8 mouse cellular contexts compared by ENCODE assay signal in genomic region chr1:83076190-83076917, GRCm38 (mm10). TPM values are rescaled to one million over a fixed set of nuclear protein-coding genes. Genes with fewer than 3 reads are reported as not detected.
A peak's percentile ranks its signal among the peaks of the same experiment; 100 is the strongest.
DNase-seq lines count a peak whose midpoint lies in the region; ATAC-seq and TF ChIP-seq lines count a peak whose summit lies in the region.

No protein-coding gene starts in this region.

- H3K27ac ChIP-seq in forebrain, embryonic 13.5 days, result no peak overlapping the region
- H3K27ac ChIP-seq in intestine, postnatal 0 days (ENCODE audit: low read depth, low read length), result no peak overlapping the region
- no peak overlapping the region for H3K27ac ChIP-seq in liver, adult 2 months (replicated peaks; ENCODE audit: insufficient read depth, low read depth, low read length)
- H3K27ac ChIP-seq in neural tube, embryonic 13.5 days (replicated peaks), result no peak overlapping the region

- peak; percentile 94 for ATAC-seq in forebrain, embryonic 13.5 days
- ATAC-seq in intestine, postnatal 0 days, result peak; percentile 49
- peak; percentile 65; the same call in 1 of the 2 replicates for ATAC-seq in neural tube, embryonic 13.5 days (ENCODE audit: low read depth)

- H3K9ac ChIP-seq in forebrain, embryonic 13.5 days, result no peak overlapping the region
- H3K9ac ChIP-seq in intestine, postnatal 0 days (ENCODE audit: low read depth, low read length), result no peak overlapping the region
- no peak overlapping the region for H3K9ac ChIP-seq in liver, adult 2 months (ENCODE audit: low read depth, low read length)
- no peak overlapping the region for H3K9ac ChIP-seq in neural tube, embryonic 13.5 days

- 44% methylated on average over 11 of the region's 11 CpGs for WGBS in forebrain, embryonic 13.5 days
- 52% methylated on average over 11 of the region's 11 CpGs for WGBS in intestine, postnatal 0 days
- WGBS in liver, adult 2 months, result 46% methylated on average over 11 of the region's 11 CpGs
- 50% methylated on average over 11 of the region's 11 CpGs for WGBS in neural tube, embryonic 13.5 days

- peaks cover 5% of the 10 kb centered on the region; the same call in 1 of the 2 replicates for H3K4me1 ChIP-seq in forebrain, embryonic 13.5 days
- no peaks in the 10 kb centered on the region for H3K4me1 ChIP-seq in intestine, postnatal 0 days (replicated peaks; ENCODE audit: control insufficient read depth, insufficient read depth, low read length)
- no peaks in the 10 kb centered on the region for H3K4me1 ChIP-seq in liver, adult 2 months (ENCODE audit: control insufficient read depth, insufficient read depth, low read length)
- peaks cover 5% of the 10 kb centered on the region; the same call in 1 of the 2 replicates for H3K4me1 ChIP-seq in neural tube, embryonic 13.5 days (replicated peaks)

- H3K27me3 ChIP-seq in forebrain, embryonic 13.5 days, result no peaks in the 10 kb centered on the region
- no peaks in the 10 kb centered on the region for H3K27me3 ChIP-seq in intestine, postnatal 0 days (replicated peaks; ENCODE audit: control insufficient read depth, insufficient read depth, low read length)
- no peaks in the 10 kb centered on the region for H3K27me3 ChIP-seq in liver, adult 2 months (ENCODE audit: control insufficient read depth, insufficient read depth, low read length)
- H3K27me3 ChIP-seq in neural tube, embryonic 13.5 days, result no peaks in the 10 kb centered on the region

- peak overlapping the region; percentile 47 for H3K4me2 ChIP-seq in forebrain, embryonic 13.5 days
- peak overlapping the region; percentile 39 for H3K4me2 ChIP-seq in intestine, postnatal 0 days (replicated peaks; ENCODE audit: low read depth)
- peak overlapping the region; percentile 52 for H3K4me2 ChIP-seq in neural tube, embryonic 13.5 days

- H3K4me3 ChIP-seq in forebrain, embryonic 13.5 days, result peak overlapping the region; percentile 27
- H3K4me3 ChIP-seq in intestine, postnatal 0 days (ENCODE audit: low read depth, low read length), result no peak overlapping the region
- H3K4me3 ChIP-seq in liver, adult 2 months (ENCODE audit: insufficient read depth, low read depth, low read length), result no peak overlapping the region
- H3K4me3 ChIP-seq in neural tube, embryonic 13.5 days, result peak overlapping the region; percentile 16; the same call in 1 of the 2 replicates

- H3K79me2 ChIP-seq in liver, adult 2 months (ENCODE audit: control insufficient read depth, insufficient read depth, low read length), result no peaks in the 10 kb centered on the region

- no peaks in the 10 kb centered on the region for H3K9me3 ChIP-seq in forebrain, embryonic 13.5 days (replicated peaks)
- no peaks in the 10 kb centered on the region for H3K9me3 ChIP-seq in intestine, postnatal 0 days (ENCODE audit: control insufficient read depth)
- no peaks in the 10 kb centered on the region for H3K9me3 ChIP-seq in neural tube, embryonic 13.5 days

- no peak for TF ChIP-seq POLR2A in liver, adult 2 months (IDR thresholded peaks at IDR 0.05; ENCODE audit: extremely low read depth, insufficient read depth, low read length)

- peak; percentile 8 to 37 for DNase-seq in left cerebral cortex, adult 18-20 months (ENCODE audit: low spot score in 2 of 2)
- no peak for DNase-seq in left cerebral cortex, adult 11 months (ENCODE audit: low spot score)
- peak; percentile 80 for DNase-seq in ZHBTc4 (ENCODE audit: low read depth, low spot score)
- DNase-seq in liver, adult 2 months (ENCODE audit: extremely low read depth, low read depth, low spot score), result peak; percentile 7
- no peak for DNase-seq in urinary bladder, adult 18-20 months (ENCODE audit: low spot score in 2 of 2)

- no peaks in the 10 kb centered on the region for H3K36me3 ChIP-seq in forebrain, embryonic 13.5 days (ENCODE audit: poor library complexity, severe bottlenecking)
- H3K36me3 ChIP-seq in intestine, postnatal 0 days (ENCODE audit: control insufficient read depth, insufficient read depth), result no peaks in the 10 kb centered on the region
- H3K36me3 ChIP-seq in liver, adult 2 months (ENCODE audit: control insufficient read depth, insufficient read depth, low read length), result no peaks in the 10 kb centered on the region
- H3K36me3 ChIP-seq in neural tube, embryonic 13.5 days, result no peaks in the 10 kb centered on the region

- TF ChIP-seq CTCF in intestine, postnatal 0 days (IDR thresholded peaks at IDR 0.05; ENCODE audit: low read depth), result peak; percentile 92
- TF ChIP-seq CTCF in liver, adult 2 months (IDR thresholded peaks at IDR 0.05; ENCODE audit: low read depth, low read length), result peak; percentile 42

RNA-seq across cellular contexts. Expression of gene Krtap28-13, which starts 15.6 kb away (rescaled TPM):
- not detected for total RNA-seq in left cerebral cortex, adult 18-20 months (2021)
- not detected in 2 replicates for polyA plus RNA-seq in forebrain, embryonic 13.5 days (2015; fragmentation: Nextera tagmentation; extraction: Ambion mirVana)
- 0.12 TPM in 1 of 2 replicates, not detected in the other for polyA plus RNA-seq in intestine, postnatal 0 days (2015; fragmentation: Nextera tagmentation; extraction: Ambion mirVana)
- not detected in 2 replicates for total RNA-seq in liver, adult 2 months (2014; rRNA removed)
- not detected in 2 replicates for polyA plus RNA-seq in liver, adult 2 months (2012; rRNA removed)
- not detected in 2 replicates for polyA plus RNA-seq in neural tube, embryonic 13.5 days (2015; fragmentation: Nextera tagmentation; extraction: Ambion mirVana)

RNA-seq across cellular contexts. Expression of gene A030005K14Rik, which starts 17.2 kb away (rescaled TPM):
- not detected for total RNA-seq in left cerebral cortex, adult 18-20 months (2021)
- not detected in 2 replicates for polyA plus RNA-seq in forebrain, embryonic 13.5 days (2015; fragmentation: Nextera tagmentation; extraction: Ambion mirVana)
- polyA plus RNA-seq in intestine, postnatal 0 days (2015; fragmentation: Nextera tagmentation; extraction: Ambion mirVana), result not detected in 2 replicates
- total RNA-seq in liver, adult 2 months (2014; rRNA removed), result not detected in 2 replicates
- polyA plus RNA-seq in liver, adult 2 months (2012; rRNA removed), result not detected in 2 replicates
- polyA plus RNA-seq in neural tube, embryonic 13.5 days (2015; fragmentation: Nextera tagmentation; extraction: Ambion mirVana), result not detected in 2 replicates

RNA-seq across cellular contexts. Expression of gene Gm47969, which starts 31.6 kb away (rescaled TPM):
- total RNA-seq in left cerebral cortex, adult 18-20 months (2021), result not detected
- polyA plus RNA-seq in forebrain, embryonic 13.5 days (2015; fragmentation: Nextera tagmentation; extraction: Ambion mirVana), result not detected in 2 replicates
- not detected in 2 replicates for polyA plus RNA-seq in intestine, postnatal 0 days (2015; fragmentation: Nextera tagmentation; extraction: Ambion mirVana)
- total RNA-seq in liver, adult 2 months (2014; rRNA removed), result not detected in 2 replicates
- not detected in 2 replicates for polyA plus RNA-seq in liver, adult 2 months (2012; rRNA removed)
- polyA plus RNA-seq in neural tube, embryonic 13.5 days (2015; fragmentation: Nextera tagmentation; extraction: Ambion mirVana), result not detected in 2 replicates

RNA-seq across cellular contexts. Expression of gene Krtap28-10, which starts 34.1 kb away (rescaled TPM):
- not detected for total RNA-seq in left cerebral cortex, adult 18-20 months (2021)
- not detected in 2 replicates for polyA plus RNA-seq in forebrain, embryonic 13.5 days (2015; fragmentation: Nextera tagmentation; extraction: Ambion mirVana)
- not detected in 2 replicates for polyA plus RNA-seq in intestine, postnatal 0 days (2015; fragmentation: Nextera tagmentation; extraction: Ambion mirVana)
- total RNA-seq in liver, adult 2 months (2014; rRNA removed), result not detected in 2 replicates
- not detected in 2 replicates for polyA plus RNA-seq in liver, adult 2 months (2012; rRNA removed)
- not detected in 2 replicates for polyA plus RNA-seq in neural tube, embryonic 13.5 days (2015; fragmentation: Nextera tagmentation; extraction: Ambion mirVana)

RNA-seq across cellular contexts. Expression of gene Slc19a3, which starts 38.1 kb away (rescaled TPM):
- total RNA-seq in left cerebral cortex, adult 18-20 months (2021), result 1 to 10 TPM; 2.0 to 2.6 TPM
- 0.35 and 0.59 TPM in 2 replicates for polyA plus RNA-seq in forebrain, embryonic 13.5 days (2015; fragmentation: Nextera tagmentation; extraction: Ambion mirVana)
- 5.8 and 6.8 TPM in 2 replicates for polyA plus RNA-seq in intestine, postnatal 0 days (2015; fragmentation: Nextera tagmentation; extraction: Ambion mirVana)
- not detected in 2 replicates for total RNA-seq in liver, adult 2 months (2014; rRNA removed)
- polyA plus RNA-seq in liver, adult 2 months (2012; rRNA removed), result 0.11 TPM in 1 of 2 replicates, not detected in the other
- polyA plus RNA-seq in neural tube, embryonic 13.5 days (2015; fragmentation: Nextera tagmentation; extraction: Ambion mirVana), result 0.49 and 0.68 TPM in 2 replicates

Comparison
In these comparisons a context has a peak if more than half of its experiments do, and no peak if none do; other contexts are left out.
1. DNase-seq: peak in left cerebral cortex, adult 18-20 months (2 of 2), ZHBTc4 (single experiment) and liver, adult 2 months (single experiment); none in left cerebral cortex, adult 11 months (single experiment) and urinary bladder, adult 18-20 months (0 of 2).
2. H3K4me3 ChIP-seq: peak in forebrain, embryonic 13.5 days (single experiment) and neural tube, embryonic 13.5 days (single experiment); none in intestine, postnatal 0 days (single experiment) and liver, adult 2 months (single experiment).
3. Peak in every context shown above with its lines, with median percentiles within 50 percentile points of each other: ATAC-seq and H3K4me2 ChIP-seq.